Mouse (Mus musculus) B cell, adult (primary cell): ENCODE data around the gene Ikzf4. TPM values are rescaled to one million over a fixed set of nuclear protein-coding genes. Genes with fewer than 3 reads are reported as not detected.

Source experiments
- total RNA-seq: library from RNA; stranded (reverse); gene quantifications from 4 replicates; pipeline ENCODE4 v1.2.4, GENCODE M21; 2023; ENCODE audit not compliant: inconsistent age

Ikzf4 gene
- total RNA-seq: 0.15 TPM in 1 of 4 replicates, not detected in the others

DNA sequence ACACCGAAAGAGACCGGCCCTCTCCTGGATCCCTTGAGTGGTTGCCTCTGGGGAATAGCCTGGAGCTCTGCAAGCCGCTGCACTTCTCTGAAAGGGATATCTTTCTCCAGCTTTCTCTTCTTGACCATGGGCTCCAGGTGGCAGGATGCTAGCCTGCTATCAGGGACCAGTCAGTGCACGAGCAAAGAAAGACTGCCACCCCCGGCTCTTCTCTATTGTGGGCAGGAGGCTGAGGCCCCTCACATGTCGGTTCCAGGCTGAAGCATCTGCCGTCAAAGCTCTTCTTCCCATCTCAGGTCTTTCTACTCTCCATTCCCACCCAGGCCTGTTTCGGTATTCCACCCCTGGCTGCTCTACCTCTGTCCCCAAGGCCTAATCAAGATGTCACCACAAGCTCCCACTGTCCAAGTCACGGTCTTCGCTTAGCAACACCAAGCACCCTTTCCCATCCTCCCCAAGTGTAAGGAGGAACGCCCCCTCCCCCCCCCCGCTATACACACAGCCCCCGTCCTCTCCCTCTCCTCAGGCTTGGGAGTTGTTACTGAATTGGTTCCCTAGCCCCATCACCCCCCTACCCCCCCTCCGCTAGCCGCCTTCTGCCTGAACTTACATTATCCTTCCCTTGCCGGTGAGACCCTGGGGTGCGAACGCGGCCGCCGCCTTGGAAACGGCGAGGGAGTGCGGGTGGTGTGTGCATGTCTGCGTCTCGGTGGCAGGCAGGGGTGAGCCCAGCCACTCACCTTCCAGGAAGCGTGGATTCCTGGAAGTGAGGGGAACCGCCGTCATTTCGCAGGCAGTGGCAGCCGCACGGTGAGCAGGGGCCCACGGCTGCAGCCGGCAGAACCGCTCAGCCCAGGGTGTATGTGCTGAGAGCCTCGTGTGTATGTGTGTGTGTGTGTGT, at the start of gene Ikzf4:
Gene Ikzf4, minus strand, starts transcription at position 881 of the 901 bp plus-strand sequence.

DNA sequence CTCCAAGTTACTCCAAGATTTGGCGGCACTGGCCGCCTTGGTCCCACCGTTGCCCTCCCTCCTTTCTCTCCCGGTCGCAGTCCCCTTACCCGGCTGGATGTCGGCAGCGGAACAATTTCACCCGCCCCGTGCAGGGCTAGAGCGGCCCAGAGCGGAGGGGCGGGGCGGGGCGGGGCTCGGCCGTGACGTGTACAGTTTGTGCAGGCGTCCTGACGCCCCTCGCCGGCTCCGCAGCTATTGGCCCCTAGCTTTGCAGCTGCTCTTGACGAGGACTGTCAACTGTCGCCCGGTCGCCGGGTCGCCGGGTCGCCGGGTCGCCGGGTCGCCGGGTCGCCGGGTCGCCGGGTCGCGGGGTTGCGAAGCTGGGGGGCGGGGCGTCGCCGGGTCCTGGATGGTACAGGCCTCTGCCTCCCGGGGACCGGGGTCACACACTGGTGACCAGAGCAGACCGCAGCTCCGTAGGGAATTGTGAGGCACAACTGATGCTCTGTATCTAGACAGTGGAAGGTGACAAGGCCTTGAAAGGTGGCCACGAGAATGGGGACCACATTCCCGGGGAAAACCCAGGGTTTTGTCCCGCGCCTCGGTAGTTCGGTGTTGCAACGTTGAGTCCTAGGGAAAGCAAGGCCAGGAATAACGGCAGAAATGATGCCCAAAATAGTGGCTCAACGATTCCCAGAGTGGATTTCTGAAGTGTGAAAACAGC, 28.1 kb upstream of the Ikzf4 start, which contains the start of gene Suox:
Gene Suox, minus strand, starts transcription at position 311 of the 706 bp plus-strand sequence.

DNA sequence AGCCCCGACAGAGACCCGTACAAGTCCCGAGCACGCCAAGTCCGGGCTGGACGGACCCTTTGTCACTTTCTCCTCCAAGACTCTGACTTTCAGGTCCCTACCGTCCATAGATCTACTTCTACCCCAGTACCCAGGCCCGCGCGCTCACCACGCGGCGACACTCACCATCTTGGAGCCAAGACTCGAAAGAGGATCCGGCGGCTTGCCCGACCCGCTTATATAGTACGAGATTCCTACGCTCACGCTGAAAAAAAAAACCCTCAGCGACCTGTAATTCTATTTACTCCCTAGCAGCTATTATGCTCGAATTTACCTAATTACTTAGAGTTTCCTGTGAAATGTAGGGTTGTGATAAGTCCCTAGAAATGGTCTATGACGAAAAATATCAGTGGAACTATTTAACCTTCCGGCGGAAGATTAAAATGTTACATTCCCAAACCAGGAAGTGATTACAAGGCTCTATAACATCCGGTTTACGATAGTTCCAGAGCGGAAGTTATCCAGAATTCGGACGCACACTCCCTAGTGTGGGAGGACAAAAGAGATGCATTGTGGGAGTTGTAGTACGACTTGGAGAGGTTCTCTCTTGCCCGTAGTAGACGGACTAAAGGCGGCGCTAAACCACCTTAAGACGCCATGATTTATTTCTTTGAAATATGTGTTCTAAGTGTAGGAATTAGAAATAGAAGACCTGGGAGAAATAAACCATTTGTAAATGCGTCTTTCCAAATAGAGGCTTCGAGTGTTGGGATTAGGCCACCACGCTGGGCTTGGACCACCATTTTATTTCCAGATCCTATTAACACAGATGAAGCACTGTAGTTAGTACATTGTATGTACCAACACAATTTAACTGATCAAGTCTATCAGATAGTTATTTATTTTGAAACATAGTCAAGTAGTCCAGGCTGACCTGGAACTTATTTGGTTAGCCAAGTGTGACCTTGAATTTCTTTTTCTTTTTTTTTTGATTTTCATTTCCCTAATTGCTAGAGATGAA, 19.2 kb downstream of the Ikzf4 start, which contains the start of gene Rps26:
Gene Rps26, minus strand, starts transcription at position 437 of the 1,000 bp plus-strand sequence.

DNA sequence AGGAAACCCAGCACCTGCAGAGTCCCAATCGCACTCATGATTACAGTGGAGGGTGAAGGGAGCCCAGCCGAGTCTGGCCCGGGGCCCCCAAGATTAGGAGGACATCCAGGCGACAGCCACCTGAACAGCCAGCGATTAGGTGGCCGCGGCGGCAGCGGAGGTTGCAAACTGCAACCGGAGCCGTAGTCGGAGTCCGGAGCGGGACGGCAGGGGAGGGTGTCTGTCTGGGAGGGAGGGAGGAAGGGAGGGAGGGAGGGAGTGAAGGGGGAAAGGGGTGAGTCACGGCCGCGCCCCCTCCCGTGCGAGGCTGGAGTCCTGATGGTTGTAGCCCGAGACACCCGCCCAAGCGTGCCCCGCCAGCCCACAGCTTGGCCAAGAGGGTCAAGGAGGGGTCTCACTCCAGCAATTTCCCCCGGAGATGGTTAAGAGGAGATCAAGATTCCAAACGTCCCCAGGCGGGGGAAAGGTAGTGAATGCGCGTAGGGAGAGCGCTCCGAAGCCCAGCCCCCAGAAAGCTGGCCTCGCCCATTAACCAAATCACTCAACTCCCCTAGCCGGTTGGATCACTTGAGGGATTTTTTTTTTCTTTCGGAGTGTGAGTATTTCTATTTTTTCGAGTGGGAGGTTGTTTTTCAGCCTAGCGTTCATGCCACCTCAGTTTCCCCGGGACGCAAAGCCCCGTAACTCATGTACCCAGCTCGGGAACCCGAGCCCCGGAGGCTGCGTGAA, 56.2 kb downstream of the Ikzf4 start, which contains the start of gene Erbb3:
Gene Erbb3, minus strand, starts transcription at position 189 of the 729 bp plus-strand sequence.

Other genes starting within 250 kb of the Ikzf4 start
- 0.83 TPM in 1 of 4 replicates, not detected in the others for gene Slc39a5, start 244.8 kb downstream of the Ikzf4 start, total RNA-seq
- 49.3 to 60.3 TPM (median 54.7 TPM) in 4 replicates for gene Nabp2, start 234.5 kb downstream of the Ikzf4 start, total RNA-seq
- gene Rnf41, start 234.3 kb downstream of the Ikzf4 start, total RNA-seq: 58.7 to 71.1 TPM (median 64.1 TPM) in 4 replicates
- 149 to 158 TPM (median 152 TPM) in 4 replicates for gene Smarcc2, start 186.7 kb downstream of the Ikzf4 start, total RNA-seq
- gene Myl6, start 151.8 kb downstream of the Ikzf4 start, total RNA-seq: 518 to 597 TPM (median 546 TPM) in 4 replicates
- 0.67 to 0.69 TPM in 2 of 4 replicates, not detected in the others for gene Myl6b, start 147.3 kb downstream of the Ikzf4 start, total RNA-seq
- gene Esyt1, start 120.1 kb downstream of the Ikzf4 start, total RNA-seq: 238 to 249 TPM (median 246 TPM) in 4 replicates
- gene Zc3h10, start 98.2 kb downstream of the Ikzf4 start, total RNA-seq: 80.4 to 85.9 TPM (median 83.5 TPM) in 4 replicates
- 3,879 to 4,089 TPM (median 3,915 TPM) in 4 replicates for gene Rpl41, start 96.7 kb downstream of the Ikzf4 start, total RNA-seq
- gene Pa2g4, start 80.0 kb downstream of the Ikzf4 start, total RNA-seq: 78.9 to 84.1 TPM (median 82.9 TPM) in 4 replicates
- 1.1 to 1.3 TPM (median 1.1 TPM) in 4 replicates for gene Erbb3, start 56.3 kb downstream of the Ikzf4 start, total RNA-seq
- 1,201 to 1,335 TPM (median 1,220 TPM) in 4 replicates for gene Rps26, start 19.2 kb downstream of the Ikzf4 start, total RNA-seq
- gene Suox, start 28.1 kb upstream of the Ikzf4 start, total RNA-seq: 7.2 to 8.1 TPM (median 7.7 TPM) in 4 replicates
- 61.7 to 64.7 TPM (median 62.8 TPM) in 4 replicates for gene Rab5b, start 50.3 kb upstream of the Ikzf4 start, total RNA-seq
- 0.54 to 0.83 TPM (median 0.67 TPM) in 4 replicates for gene Pmel, start 58.2 kb upstream of the Ikzf4 start, total RNA-seq
- gene Cdk2, start 59.0 kb upstream of the Ikzf4 start, total RNA-seq: 44.0 to 57.4 TPM (median 48.5 TPM) in 4 replicates
- gene Dgka, start 98.9 kb upstream of the Ikzf4 start, total RNA-seq: 175 to 191 TPM (median 178 TPM) in 4 replicates
- 43.4 to 50.0 TPM (median 45.3 TPM) in 4 replicates for gene Pym1, start 101.9 kb upstream of the Ikzf4 start, total RNA-seq
- gene Mmp19, start 144.9 kb upstream of the Ikzf4 start, total RNA-seq: 0.22 to 0.45 TPM in 2 of 4 replicates, not detected in the others
- gene Dnajc14, start 158.1 kb upstream of the Ikzf4 start, total RNA-seq: 65.7 to 75.8 TPM (median 70.4 TPM) in 4 replicates
- gene Tmem198b, start 158.4 kb upstream of the Ikzf4 start, total RNA-seq: 12.1 to 19.1 TPM (median 15.0 TPM) in 4 replicates
- 52.3 to 61.0 TPM (median 54.7 TPM) in 4 replicates for gene Sarnp, start 171.3 kb upstream of the Ikzf4 start, total RNA-seq
- gene Ormdl2, start 175.7 kb upstream of the Ikzf4 start, total RNA-seq: 22.4 to 30.5 TPM (median 24.3 TPM) in 4 replicates
- 44.2 to 51.2 TPM (median 46.3 TPM) in 4 replicates for gene Gdf11, start 245.7 kb upstream of the Ikzf4 start, total RNA-seq